Mouse (Mus musculus): ENCODE measurements around the gene Azin2. TPM values are rescaled to one million over a fixed set of nuclear protein-coding genes. Genes with fewer than 3 reads are reported as not detected.
A peak's percentile ranks its signal among the peaks of the same experiment; 100 is the strongest.

The Azin2 gene
- 34.1 and 41.8 TPM in 2 replicates for total RNA-seq (2021)
- long read RNA-seq, experiment 1, transcript Azin2-201 (11 exons, 2,063 nt), result major isoform, 53 of 108 reads
- long read RNA-seq, experiment 1, partial matches to known transcripts, result 17 of 108 reads
- long read RNA-seq, experiment 1, other reads (novel, unspliced or antisense), result 32 of 108 reads
- long read RNA-seq, experiment 2, transcript Azin2-201 (11 exons, 2,063 nt), result major isoform, 35 of 81 reads
- long read RNA-seq, experiment 2, partial matches to known transcripts, result 6 of 81 reads
- long read RNA-seq, experiment 2, other reads (novel, unspliced or antisense), result 35 of 81 reads

- peak; percentile 98 for DNase-seq
These were observed at the start of gene Azin2 for GRCm38 (mm10) chr4:128962029-128962925. TSS of gene Azin2 (minus strand) at chr4:128962442.

- peak; percentile 75 for DNase-seq
These were observed 49.4 kb upstream of the Azin2 start for GRCm38 (mm10) chr4:129011604-129012121.

DNA sequence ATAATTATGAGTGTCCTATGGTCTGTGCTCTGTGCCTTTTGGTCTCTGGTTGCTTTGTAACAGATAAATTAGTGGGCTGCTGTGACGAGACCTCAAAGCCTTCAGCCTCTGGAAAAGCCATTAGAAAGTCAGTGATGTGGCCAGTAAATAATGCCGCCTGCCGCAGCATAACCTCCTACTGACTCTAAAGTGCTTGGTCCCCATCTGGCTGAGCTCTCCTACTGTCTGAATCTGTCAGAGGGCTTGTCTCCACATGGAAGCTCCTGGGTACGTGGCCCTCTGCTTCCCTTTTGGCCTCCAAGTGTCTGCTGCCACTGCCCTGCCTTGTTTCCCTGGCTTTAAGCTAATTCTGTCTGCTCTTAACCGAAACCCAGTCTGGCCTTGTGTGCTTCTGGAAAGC, 47.3 kb upstream of the Azin2 start:
- no peak for DNase-seq

DNA sequence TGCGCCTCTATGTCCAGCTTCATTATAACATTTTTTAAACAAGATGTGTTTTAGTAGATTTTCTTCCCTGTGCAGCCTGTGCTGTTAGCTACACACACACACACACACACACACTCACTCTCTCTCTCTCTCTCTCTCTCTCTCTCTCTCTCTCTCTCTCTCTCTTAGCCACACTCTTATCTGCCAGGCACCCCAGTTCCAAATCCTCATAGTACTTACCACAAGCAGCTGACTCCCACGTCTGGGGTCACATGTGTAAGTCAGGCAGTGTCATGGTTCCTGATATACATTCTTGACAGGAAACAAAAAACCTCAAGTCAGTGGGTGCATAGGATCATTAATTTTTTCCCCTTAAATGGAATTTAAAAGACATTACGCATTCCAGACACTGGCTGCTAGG, 46.4 kb upstream of the Azin2 start:
- DNase-seq, result no peak

DNA sequence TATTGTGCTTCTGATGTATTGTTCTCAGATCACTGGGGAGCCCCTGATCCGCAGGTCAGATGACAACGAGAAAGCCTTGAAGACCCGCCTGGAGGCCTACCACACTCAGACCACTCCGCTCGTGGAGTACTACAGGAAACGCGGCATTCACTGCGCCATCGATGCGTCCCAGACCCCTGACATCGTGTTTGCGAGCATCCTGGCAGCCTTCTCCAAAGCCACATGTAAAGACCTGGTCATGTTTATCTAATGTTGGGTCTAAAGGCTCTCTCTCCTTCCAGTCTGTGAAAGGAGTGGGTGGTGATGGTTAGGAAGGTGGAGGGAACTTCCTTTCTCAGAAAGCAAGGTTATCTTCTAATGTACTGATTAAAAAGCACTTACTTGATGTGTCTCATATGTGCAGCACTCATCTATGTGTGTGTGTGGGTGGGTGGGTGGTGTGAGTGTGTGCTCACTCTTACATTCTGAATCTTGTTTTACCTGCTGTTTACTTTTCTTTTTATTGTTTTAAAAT, 45.8 kb upstream of the Azin2 start:
- no peak for DNase-seq

DNA sequence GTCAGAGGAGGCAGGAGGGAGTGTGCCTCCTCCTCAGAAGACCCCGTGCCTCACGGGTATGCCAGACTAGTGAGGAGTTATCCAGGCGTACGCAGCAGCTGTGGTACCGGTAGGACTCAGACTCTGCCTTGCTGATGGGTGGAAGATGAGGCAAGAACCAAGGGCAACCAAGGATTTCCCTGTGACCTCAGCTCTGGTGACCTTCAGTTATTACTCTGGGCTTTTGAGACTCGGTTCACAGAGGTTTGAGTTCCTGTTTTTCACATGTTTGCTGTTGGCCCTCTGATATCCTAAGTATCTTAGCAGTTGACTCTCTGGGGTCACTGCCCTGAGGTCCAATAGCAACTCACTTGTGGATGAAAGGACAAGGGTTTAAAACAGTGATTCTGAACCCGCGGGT, 41.5 kb upstream of the Azin2 start:
- no peak for DNase-seq

GRCm38 (mm10) chr4:129000786-129001185, 38.5 kb upstream of the Azin2 start:
- DNase-seq, result peak; percentile 52

DNA sequence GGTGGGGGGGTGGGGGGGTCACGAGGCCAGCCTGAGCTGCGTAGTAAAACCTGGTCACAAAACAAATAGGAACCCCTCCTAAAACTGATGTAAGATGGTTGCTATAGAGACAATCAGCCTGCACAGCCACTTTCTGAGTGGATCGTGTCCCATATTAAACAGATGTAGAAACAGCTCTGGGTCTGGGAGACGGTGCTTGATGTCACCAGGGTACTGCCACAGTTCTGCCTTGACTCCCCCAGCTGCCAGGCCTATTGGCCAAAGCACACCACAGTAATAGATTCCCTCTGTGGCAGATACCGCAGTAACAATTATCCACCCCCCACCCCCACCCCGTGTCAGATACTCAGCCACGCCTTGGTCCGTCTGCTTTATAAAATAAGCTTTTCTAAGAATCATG, 36.2 kb upstream of the Azin2 start:
- no peak for DNase-seq

GRCm38 (mm10) chr4:128997258-128997657, 35.0 kb upstream of the Azin2 start:
- DNase-seq, result no peak

- DNase-seq, result no peak
These were observed 33.0 kb upstream of the Azin2 start for GRCm38 (mm10) chr4:128995238-128995637.

- peak; percentile 53 for DNase-seq
These were observed 31.4 kb upstream of the Azin2 start for GRCm38 (mm10) chr4:128993675-128994074.

- DNase-seq, result peak; percentile 96
These were observed 30.9 kb upstream of the Azin2 start for GRCm38 (mm10) chr4:128993025-128993662.

GRCm38 (mm10) chr4:128992176-128992575, 29.9 kb upstream of the Azin2 start:
- peak; percentile 25 for DNase-seq

DNA sequence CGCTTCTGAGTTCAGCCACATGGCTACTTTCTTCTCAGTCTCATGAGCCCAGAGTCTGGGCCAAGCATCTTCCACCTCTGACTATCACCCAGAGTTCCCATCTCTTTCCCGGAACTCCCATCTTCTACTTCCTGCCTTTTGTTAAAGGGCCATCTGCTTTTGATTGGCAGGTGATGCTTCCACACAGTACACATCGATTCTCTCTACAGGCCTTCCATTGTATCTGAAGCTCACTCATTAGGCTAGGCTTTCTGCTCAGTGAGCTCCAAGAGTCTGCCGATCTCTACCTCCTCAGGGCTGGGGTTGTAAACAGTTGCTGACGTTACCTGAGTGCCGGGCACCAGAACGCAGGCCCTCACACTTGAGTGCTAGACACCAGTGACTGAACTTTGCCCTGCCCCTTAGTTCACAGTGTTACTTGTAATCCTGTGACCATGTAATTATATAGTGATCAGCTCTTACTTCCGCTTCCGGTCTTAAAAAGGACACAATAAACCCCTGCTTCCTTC, 29.3 kb upstream of the Azin2 start, which contains the start of gene Ak2:
Gene Ak2 (plus strand): TSS at position 459 of the 509 bp plus-strand sequence.
- no peak for DNase-seq

DNA sequence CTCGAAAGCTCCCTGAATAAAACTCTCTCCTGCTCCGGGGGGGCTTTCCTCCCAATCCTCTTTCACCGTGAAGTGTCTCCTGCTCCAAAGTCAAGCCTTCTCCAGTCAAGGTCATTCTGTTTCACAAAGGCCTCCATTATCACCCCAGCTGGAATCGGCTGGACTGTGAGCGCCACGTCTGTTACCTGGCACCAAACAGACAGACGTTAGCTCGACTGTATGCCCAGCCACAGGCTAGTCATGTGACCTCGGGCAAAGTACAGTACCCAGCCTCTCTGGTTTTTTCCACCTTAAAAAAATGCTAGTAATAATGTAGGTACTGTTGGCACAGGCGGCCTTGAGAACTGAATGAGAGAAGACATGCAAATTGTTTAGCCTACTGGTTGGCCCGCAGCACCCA, 27.4 kb upstream of the Azin2 start:
- peak; percentile 40 for DNase-seq

DNA sequence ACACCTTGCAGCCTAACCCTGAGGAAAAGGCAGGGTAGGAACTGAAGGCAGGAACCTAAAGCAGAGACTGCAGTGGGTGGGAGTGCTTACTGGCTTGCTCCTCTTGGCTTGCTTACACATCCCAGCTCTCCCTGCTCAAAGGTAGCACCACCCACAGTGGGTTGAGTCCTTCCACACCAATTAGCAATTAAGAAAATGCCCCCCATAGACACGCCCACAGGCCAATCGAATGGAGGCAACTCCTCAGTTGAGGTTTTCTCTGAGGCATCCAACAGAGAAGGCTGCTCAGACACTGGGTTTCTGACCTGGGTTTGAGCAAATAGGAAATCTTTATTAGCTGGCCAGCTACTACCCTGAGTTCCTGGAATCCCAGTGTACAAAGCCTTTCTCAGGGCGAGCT, 26.7 kb upstream of the Azin2 start:
- DNase-seq, result no peak

DNA sequence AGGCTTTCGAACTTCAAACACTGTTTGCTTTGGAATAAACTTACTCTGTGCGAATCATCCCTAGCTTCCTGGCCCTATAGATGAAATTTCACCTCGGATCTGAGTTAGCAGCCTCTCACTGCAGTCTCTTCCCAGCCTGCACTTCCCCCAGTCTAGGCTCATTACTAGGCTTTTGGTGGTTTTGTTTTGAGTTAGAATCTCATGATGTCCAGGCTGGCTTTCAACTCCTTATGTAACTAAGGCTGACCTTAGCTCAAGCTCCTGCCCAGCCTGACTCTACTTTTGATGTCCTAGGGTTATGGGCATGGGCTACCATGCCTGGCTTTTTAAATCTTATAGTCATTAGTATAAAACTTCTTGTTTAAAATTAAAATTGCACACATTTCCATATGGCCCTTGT, 22.4 kb upstream of the Azin2 start:
- DNase-seq, result no peak

- peak; percentile 56 for DNase-seq
These were observed 21.4 kb upstream of the Azin2 start for GRCm38 (mm10) chr4:128983656-128984055.

DNA sequence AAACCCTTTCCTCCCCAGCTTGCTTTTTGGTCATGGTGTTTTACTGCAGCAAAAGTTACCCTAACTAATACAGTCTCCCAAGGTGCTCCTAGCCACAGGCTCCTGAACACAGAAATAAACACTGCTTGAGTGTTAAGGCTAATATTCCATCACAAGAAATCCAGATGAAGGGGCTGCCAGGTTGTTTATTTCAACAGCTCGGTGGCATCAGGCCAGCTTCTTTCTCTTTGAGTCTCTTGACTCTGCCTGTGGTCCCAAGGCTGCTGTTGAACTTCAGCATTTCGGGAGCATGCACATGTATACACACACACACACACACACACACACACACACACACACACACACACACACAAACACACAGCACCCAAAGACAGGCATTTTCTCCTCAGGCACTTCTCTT, 20.9 kb upstream of the Azin2 start:
- DNase-seq, result peak; percentile 52

DNA sequence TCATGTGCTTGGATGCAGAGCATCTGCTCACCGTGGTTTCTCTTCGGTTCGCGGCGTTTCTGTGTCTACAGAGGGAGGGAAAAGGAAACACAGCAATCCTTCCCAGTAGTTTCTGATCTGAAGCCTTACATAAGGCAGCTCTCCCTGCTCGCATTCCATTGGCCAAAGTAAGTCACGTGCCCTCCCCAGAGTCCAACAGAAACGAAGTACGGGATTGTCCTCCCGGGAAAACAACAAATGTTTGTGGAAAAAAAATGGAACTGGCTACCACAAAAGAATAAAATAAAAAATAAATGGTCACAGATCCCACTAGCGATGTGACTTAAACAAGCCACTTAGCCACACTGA, 19.6 kb upstream of the Azin2 start:
- no peak for DNase-seq

DNA sequence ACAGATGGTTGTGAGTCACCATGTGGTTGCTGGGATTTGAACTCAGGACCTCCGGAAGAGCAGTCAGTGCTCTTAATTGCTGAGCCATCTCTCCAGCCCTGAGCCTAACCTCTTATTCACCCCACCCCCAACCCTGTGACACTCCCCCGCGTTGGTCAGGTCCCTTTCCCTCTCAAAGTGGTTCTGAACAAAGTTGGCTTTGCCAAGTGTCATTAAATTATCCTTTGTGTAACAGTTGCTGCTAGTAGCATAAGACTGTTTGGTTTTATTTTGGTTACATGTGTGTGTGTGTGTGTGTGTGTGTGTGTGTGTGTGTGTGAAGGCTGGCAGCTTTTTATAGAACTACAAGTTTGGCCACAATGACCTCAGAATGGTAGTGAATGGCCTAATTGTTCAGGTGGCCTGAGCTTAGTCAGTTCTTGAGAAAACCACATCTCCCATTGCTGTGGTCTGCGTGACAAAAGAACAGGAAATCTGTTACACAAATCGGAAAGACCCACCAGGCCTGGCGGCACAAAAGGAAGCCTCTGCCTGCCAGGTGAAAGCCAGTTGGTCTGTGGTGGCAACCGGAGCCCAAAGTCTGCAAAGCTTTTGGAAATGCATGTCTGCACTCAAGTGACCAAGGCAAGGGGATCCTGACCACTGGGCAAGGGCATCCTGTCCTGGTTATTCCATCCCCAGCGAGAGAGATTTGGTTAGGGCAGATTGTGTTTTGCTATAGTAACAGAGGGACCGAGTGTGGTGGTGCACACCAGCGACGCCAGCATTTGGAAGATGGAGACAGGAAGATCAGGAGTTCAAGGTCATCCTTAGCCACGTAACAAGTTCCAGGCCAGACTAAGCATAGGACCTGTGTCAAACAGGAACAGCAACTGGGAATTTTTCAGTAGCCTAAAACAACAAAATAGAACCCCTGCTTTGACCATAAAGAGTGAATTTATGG, 18.9 kb upstream of the Azin2 start:
- no peak for DNase-seq

All from adrenal gland, postnatal 14 days (tissue).